Mouse (Mus musculus) erythroblast, embryonic 14.5 days (primary cell): ENCODE results near the gene Abcb9. TPM values are rescaled to one million over a fixed set of nuclear protein-coding genes. Genes with fewer than 3 reads are reported as not detected.
A peak's percentile ranks its signal among the peaks of the same experiment; 100 is the strongest.
"Not testable (repeated sequence)": the region's sequence is repeated elsewhere in the genome, so short reads cannot be mapped to it uniquely, and the experiment has no call there.

ENCODE experiments used
- H3K27me3 ChIP-seq: 2 replicates; pipeline ENCODE4 v1.6.1; 2012; ENCODE audit warnings: inconsistent platforms; ENCODE audit not compliant: control insufficient read depth
- H3K36me3 ChIP-seq: 2 replicates; pipeline ENCODE4 v1.6.1; 2012; ENCODE audit warnings: mild to moderate bottlenecking, inconsistent platforms; ENCODE audit not compliant: control insufficient read depth
- H3K4me1 ChIP-seq: 2 replicates; pipeline ENCODE4 v1.6.1; 2012; ENCODE audit warnings: inconsistent platforms; ENCODE audit not compliant: control insufficient read depth
- H3K4me3 ChIP-seq: replicated peaks from 2 replicates; pipeline ENCODE3; 2012; ENCODE audit warnings: moderate library complexity, mild to moderate bottlenecking, inconsistent platforms
- H3K9me3 ChIP-seq: 2 replicates; pipeline ENCODE4 v1.6.1; 2012; ENCODE audit warnings: low read length, inconsistent platforms, mixed read lengths; ENCODE audit not compliant: control insufficient read depth
- GATA1 ChIP-seq: IDR thresholded peaks from 2 replicates; pipeline ENCODE4 v1.6.1; 2012; ENCODE audit warnings: low read length, inconsistent platforms, mixed read lengths
- TAL1 ChIP-seq: IDR thresholded peaks from 3 replicates; pipeline ENCODE4 v1.6.1; 2012; ENCODE audit warnings: low read length, inconsistent platforms, mixed read lengths
- polyA plus RNA-seq: library from polyadenylated mRNA; stranded (reverse); fragments of >175 nt; gene quantifications from 2 replicates; pipeline ENCODE4 v1.2.3, GENCODE M21; 2012

The Abcb9 gene
- polyA plus RNA-seq, 1 experiment = 4.7 TPM

GRCm38 (mm10) chr5:124074845-124075307 lies 20.7 kb downstream of the Abcb9 start:
- no peaks in the 10 kb centered on the region for H3K9me3 ChIP-seq
- peaks cover 25% of the 10 kb centered on the region for H3K4me1 ChIP-seq
- H3K4me3 ChIP-seq = no peak overlapping the region
- TF ChIP-seq TAL1 (no peak), GATA1 (no peak)
- peaks cover 19% of the 10 kb centered on the region for H3K36me3 ChIP-seq
- H3K27me3 ChIP-seq = no peaks in the 10 kb centered on the region

GRCm38 (mm10) chr5:124073682-124074081 lies 21.9 kb downstream of the Abcb9 start:
- Histone ChIP-seq H3K36me3 (peaks cover 19% of the 10 kb centered on the region), H3K9me3 (no peaks in the 10 kb centered on the region), H3K27me3 (no peaks in the 10 kb centered on the region), H3K4me3 (no peak overlapping the region), H3K4me1 (peaks cover 25% of the 10 kb centered on the region)
- no peak for TF ChIP-seq TAL1
- TF ChIP-seq GATA1 = no peak

DNA sequence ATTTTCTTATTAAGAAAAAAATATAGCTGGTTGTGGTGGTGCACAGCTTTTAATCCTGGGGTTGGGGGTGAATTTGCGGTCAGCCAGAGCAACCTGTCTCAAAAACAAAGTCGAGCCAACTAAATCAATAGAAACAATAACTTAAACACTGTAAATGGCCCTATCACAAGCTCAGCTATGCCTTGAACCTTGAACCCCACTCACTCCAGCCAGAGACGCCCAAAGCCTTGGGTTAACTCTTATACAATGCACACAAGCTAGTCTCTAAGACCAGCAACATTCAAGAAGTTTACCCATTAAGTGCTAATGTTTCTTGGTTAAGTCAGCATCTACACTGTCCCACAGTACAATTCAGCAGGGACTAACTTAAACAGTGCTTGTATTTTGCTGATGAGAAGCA lies 25.9 kb downstream of the Abcb9 start:
- H3K4me1 ChIP-seq = peaks cover 7% of the 10 kb centered on the region
- peaks cover 12% of the 10 kb centered on the region for H3K36me3 ChIP-seq
- no peak for TF ChIP-seq GATA1
- no peak for TF ChIP-seq TAL1
- H3K27me3 ChIP-seq = no peaks in the 10 kb centered on the region
- no peak overlapping the region for H3K4me3 ChIP-seq
- no peaks in the 10 kb centered on the region for H3K9me3 ChIP-seq

GRCm38 (mm10) chr5:124062037-124062824 lies 33.4 kb downstream of the Abcb9 start:
- H3K9me3 ChIP-seq = no peaks in the 10 kb centered on the region
- H3K4me1 ChIP-seq = no peaks in the 10 kb centered on the region; the same call in 1 of the 2 replicates
- H3K4me3 ChIP-seq = no peak overlapping the region
- TF ChIP-seq TAL1 (no peak), GATA1 (no peak)
- H3K27me3 ChIP-seq = no peaks in the 10 kb centered on the region
- peaks cover 4% of the 10 kb centered on the region for H3K36me3 ChIP-seq

GRCm38 (mm10) chr5:124059677-124060076 lies 35.9 kb downstream of the Abcb9 start:
- Histone ChIP-seq H3K4me1 (peaks cover 4% of the 10 kb centered on the region; the same call in 1 of the 2 replicates), H3K36me3 (peaks cover 4% of the 10 kb centered on the region), H3K27me3 (no peaks in the 10 kb centered on the region), H3K9me3 (peaks cover 7% of the 10 kb centered on the region), H3K4me3 (no peak overlapping the region)
- TF ChIP-seq TAL1 (no peak), GATA1 (no peak)

DNA sequence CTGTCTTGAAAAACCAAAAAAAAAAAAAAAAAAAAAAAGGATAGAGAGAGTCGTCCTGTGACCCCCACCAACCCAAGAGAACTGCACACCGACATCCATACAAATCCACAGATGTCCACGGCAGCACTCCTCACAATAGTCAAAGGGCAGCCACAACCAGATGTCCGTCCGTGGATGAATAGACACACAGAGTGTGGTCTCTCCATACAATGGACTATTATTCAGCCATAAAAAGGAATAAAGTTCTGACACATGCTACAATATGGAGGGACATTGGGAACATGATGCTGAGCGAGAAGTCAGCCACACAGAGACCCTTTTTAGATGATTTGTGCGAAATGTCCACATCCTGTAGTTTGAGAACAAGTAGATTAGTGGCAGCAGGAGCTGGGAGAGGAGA lies 36.8 kb downstream of the Abcb9 start:
- H3K4me3 ChIP-seq = no peak overlapping the region
- no peaks in the 10 kb centered on the region for H3K27me3 ChIP-seq
- peaks cover 7% of the 10 kb centered on the region for H3K9me3 ChIP-seq
- TF ChIP-seq TAL1 = no peak
- TF ChIP-seq GATA1 = no peak
- peaks cover 4% of the 10 kb centered on the region for H3K36me3 ChIP-seq
- peaks cover 6% of the 10 kb centered on the region for H3K4me1 ChIP-seq

GRCm38 (mm10) chr5:124056956-124057355 lies 38.6 kb downstream of the Abcb9 start:
- peaks cover 22% of the 10 kb centered on the region for H3K4me1 ChIP-seq
- no peaks in the 10 kb centered on the region; the same call in 1 of the 2 replicates for H3K36me3 ChIP-seq
- H3K4me3 ChIP-seq = no peak overlapping the region
- H3K27me3 ChIP-seq = no peaks in the 10 kb centered on the region
- TF ChIP-seq GATA1 (no peak), TAL1 (no peak)
- H3K9me3 ChIP-seq = peaks cover 7% of the 10 kb centered on the region

GRCm38 (mm10) chr5:124056219-124056618 lies 39.4 kb downstream of the Abcb9 start:
- H3K4me3 ChIP-seq = no peak overlapping the region
- no peaks in the 10 kb centered on the region for H3K27me3 ChIP-seq
- peaks cover 7% of the 10 kb centered on the region for H3K9me3 ChIP-seq
- peaks cover 2% of the 10 kb centered on the region; the same call in 1 of the 2 replicates for H3K36me3 ChIP-seq
- peaks cover 29% of the 10 kb centered on the region for H3K4me1 ChIP-seq
- no peak for TF ChIP-seq TAL1

GRCm38 (mm10) chr5:124052641-124053040 lies 43.0 kb downstream of the Abcb9 start:
- H3K9me3 ChIP-seq, H3K36me3 ChIP-seq, H3K27me3 ChIP-seq: not testable (repeated sequence)
- peaks cover 64% of the 10 kb centered on the region for H3K4me1 ChIP-seq
- peak overlapping the region; percentile 64 for H3K4me3 ChIP-seq
